Mouse (Mus musculus) cerebellum, adult 8-10 months (tissue): ENCODE measurements around the gene Nsmce3.
A peak's percentile ranks its signal among the peaks of the same experiment; 100 is the strongest.

ENCODE experiments used
- DNase-seq: peaks from one replicate; pipeline ENCODE4 v3.0.0; 2022

Nsmce3 gene

GRCm38 (mm10) chr7:64872743-64873241 is at the start of gene Nsmce3:
Gene Nsmce3, minus strand, starts transcription at chr7:64872997.
- DNase-seq: peak; percentile 96

- DNase-seq: no peak
Observed at GRCm38 (mm10) chr7:64921189-64921588, 48.4 kb upstream of the Nsmce3 start.

DNA sequence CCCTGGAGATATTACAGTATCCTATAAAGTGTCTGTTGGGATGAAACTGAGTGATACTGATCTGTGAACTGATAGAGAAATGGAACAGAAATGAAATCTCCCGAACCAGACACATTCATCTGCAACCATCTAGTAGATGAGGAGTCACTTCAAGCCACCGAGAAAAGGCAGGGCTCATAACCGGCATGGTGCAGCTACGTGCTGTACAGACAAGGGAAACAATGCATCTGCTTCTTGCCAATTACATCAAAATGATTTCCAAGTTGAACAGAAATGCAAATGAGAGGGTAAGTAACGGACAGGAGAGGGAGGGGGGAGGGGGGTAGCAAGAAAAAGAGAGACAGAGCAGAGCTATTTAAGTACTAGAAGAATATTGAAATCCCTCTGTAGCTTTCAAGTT is 47.9 kb upstream of the Nsmce3 start:
- no peak for DNase-seq

- DNase-seq: no peak
Observed at GRCm38 (mm10) chr7:64916654-64917053, 43.9 kb upstream of the Nsmce3 start.

DNA sequence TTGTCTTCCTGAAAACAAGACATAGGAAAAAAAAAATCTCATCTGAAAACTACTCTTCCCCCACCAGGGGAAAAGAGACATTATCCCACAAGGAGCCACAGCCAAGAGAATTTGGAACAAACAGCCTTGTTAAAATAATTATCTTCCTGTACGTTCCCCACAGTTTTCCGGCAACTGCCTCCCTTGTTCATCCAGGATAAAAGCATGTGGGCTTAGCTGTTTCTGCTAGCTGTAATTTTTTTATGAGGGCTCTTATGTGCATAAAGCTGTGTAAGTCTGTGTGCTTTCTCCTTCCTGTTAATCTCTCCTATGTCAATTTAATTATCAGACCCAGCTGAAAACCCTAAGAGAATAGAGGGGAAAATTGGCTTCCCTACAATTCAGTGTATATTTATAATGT is 42.3 kb upstream of the Nsmce3 start:
- DNase-seq: no peak

DNA sequence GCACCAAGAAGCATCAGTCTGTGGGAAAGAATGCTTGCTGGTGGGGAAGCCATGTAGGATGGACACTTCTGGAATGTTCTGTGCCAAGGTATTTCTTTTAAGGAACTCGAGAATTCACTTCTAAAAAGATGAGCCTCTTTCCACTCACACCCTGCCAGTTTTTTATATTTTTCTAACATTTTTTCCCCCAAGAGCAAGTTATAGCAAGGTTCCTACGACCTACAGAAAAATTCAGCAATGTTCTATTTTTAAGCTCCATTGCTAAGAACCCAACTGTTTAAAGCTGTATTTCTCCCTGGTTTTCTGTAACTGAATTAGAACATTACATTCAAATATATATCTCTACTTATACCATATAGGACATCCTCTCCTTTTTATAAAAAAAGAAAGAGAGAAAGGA is 39.1 kb upstream of the Nsmce3 start:
- DNase-seq: no peak

GRCm38 (mm10) chr7:64910208-64910607 is 37.4 kb upstream of the Nsmce3 start:
- no peak for DNase-seq

- DNase-seq: no peak
Observed at GRCm38 (mm10) chr7:64906955-64907354, 34.2 kb upstream of the Nsmce3 start.

- no peak for DNase-seq
Observed at GRCm38 (mm10) chr7:64905506-64905905, 32.7 kb upstream of the Nsmce3 start.

GRCm38 (mm10) chr7:64900249-64900648 is 27.5 kb upstream of the Nsmce3 start:
- DNase-seq: no peak

- DNase-seq: no peak
Observed at GRCm38 (mm10) chr7:64896587-64896986, 23.8 kb upstream of the Nsmce3 start.

DNA sequence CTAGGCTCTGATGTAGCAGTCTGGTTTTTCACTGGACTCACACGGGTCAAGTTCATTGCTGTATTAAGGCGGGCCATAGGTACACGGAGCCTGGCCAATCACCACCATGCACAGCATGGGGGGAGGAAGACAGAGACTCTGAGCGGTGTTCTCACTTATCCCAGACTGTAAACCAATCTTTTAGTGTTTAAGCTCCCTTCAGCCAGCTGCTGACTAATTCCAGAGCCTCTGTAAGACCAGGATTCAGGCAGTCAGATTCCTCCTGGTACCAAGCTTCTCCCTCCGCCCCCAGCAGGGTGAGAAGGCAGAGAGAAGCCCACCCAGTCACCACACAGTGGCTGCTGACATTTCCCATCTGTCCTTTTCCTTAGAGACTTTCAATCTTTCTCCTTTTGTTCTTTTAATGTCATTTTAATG is 22.9 kb upstream of the Nsmce3 start:
- DNase-seq: no peak

GRCm38 (mm10) chr7:64891139-64891538 is 18.3 kb upstream of the Nsmce3 start:
- no peak for DNase-seq

- DNase-seq: no peak
Observed at GRCm38 (mm10) chr7:64889919-64890318, 17.1 kb upstream of the Nsmce3 start.

DNA sequence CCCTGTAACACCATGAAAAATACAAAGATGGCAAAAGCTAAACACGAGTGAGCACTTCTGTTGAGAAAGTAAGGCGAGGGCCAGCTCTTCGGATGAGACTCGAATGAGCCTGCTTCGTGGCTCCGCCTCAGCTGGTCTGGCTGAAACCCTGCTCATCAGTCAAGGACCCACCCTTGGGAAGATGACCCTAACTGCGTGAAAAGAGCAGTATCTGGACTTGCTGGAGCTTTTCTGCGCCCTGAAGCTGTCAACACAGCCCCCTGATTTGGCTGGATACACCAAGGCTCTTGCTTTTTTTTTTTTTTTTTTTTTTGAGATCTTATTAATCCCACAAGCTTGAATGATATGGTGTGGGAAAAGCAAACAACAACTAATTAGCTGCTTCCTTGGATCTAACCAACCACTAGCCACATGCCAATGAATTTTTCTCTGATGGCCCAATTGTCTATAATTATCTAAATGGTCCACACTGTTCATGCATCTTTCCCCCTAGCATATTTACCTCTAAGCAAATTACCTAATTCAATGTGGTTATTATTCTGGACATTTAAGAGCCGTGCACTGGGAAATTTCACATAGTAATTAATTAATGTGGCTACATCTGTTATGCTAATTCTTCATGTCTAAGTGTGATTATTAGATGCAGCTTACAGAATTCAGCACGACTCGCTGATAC is 11.5 kb upstream of the Nsmce3 start:
- no peak for DNase-seq

DNA sequence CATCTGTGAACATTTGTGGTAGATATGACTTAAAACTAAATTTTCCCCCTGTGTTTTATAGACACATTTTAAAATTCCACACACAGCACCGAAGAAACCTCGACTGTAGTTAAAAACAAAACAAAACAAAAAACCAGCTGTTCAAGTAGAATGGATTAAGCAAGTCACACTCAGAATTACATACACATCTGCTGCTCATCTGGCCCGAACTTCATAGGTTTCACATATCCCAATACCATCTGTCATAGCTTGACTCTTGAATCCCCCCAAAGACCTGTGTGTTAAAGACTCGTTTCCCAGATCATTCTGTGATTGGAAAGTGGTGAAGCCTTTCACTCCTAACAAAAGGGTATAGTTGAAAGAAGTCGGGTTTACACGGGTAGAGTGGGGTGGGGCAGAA is 9.4 kb upstream of the Nsmce3 start:
- DNase-seq: no peak

DNA sequence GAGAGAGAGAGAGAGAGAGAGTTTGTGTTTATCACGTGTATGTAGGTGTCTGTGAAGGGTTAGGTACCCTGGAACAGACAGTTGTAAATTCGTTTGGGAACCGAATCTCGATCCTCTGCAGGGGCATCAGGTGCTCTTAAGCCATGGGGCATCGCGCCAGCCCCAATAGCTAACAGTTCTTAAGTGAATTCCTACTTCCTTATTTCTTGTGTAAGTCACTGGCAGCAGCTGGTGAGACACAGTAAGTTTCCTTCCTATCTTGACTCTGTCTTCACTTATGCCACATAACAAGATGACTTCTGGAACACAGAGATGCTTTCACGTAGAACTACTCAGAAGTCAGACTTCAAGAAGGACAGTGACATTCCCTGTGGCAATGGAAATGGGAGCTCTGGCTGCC is 8.6 kb upstream of the Nsmce3 start:
- no peak for DNase-seq

- no peak for DNase-seq
Observed at GRCm38 (mm10) chr7:64880415-64880814, 7.6 kb upstream of the Nsmce3 start.

DNA sequence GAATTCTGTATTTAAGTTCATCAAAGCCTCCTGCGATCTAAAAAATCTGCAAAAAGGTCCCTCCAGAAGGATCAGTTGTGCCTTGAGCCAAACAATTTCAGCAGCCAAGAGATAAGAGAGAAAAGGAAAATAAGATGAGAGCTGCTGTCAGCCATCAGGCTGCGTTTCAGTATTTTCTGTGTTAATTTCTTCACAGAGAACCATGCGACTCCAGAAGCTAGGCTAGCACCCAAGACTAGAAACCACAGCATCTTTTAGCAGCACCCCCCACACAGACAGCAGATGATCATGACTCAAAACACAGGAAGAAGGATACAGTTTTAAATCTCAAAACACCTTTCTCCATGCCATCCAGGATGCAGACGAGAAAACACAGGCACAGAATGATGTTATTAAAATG is 2.1 kb upstream of the Nsmce3 start:
- no peak for DNase-seq

- DNase-seq: no peak
Observed at GRCm38 (mm10) chr7:64873266-64873665, 469 bp upstream of the Nsmce3 start.

DNA sequence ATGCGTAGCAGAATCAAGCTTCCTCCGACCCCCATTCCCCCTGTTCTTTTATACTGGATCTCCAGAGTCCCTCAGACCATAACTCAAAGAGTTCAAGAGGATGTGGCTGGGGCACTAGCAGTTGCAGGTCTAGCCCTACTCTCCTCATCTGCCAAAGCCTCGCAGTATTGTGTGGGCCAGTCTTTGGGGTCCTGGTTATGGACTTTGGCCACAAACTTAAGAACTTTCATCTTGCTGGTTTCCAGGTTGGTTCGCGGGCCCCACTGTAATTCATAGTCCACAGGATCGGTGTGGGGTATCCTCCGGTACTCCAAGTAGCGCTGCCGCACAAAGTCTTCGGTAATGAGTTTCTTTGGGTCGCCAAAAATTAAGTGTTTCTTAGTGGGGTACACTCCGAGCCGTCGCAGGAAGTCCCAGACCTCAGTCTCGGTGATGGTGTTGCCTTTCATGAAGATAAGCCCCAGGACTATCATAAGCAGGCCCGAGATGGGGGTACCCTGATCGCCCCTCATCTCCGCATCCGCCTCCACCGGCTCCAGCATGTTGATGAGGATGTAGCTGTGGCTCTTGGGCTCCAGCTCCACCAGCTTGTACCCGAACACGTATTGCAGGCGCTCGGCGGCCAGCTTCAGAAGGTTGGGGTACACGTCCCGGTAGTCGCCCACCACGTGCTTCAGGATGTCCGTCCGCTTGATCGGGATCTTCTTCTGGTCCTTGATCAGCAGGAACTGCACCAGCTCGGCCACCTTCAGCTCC is 632 bp downstream of the Nsmce3 start:
- peak; percentile 9 for DNase-seq

DNA sequence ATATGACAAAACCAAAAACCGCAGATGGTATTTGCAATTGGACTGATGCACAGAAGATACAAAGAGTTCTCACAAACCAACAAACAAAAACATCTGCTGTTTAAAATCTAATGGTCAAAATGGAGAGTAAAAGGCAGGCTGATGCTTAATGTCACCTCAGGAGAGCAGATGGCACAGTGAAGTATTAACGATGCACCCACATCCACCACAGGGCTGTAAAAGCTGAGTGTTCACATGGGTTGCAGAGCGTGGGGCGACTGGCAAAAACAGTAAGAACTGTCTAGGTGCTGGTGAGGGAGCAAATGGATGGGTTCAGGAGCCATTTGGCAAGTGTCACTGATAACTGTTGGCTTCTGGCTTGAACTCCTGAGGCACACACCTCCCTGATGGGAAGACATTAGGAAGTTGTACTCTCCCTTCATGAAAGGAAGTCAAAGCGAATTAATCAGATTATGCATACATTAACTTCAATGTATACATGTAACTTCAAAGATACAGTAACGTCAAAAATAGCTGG is 3.2 kb downstream of the Nsmce3 start:
- DNase-seq: no peak

GRCm38 (mm10) chr7:64863538-64863937 is 9.3 kb downstream of the Nsmce3 start:
- DNase-seq: no peak

- DNase-seq: no peak
Observed at GRCm38 (mm10) chr7:64862978-64863377, 9.8 kb downstream of the Nsmce3 start.
